Mouse (Mus musculus) cortical plate, adult 2 months (tissue): Measurements from ENCODE around the gene Cd86.

Experiments
- CTCF ChIP-seq: fragments of 200-500 bp; IDR thresholded peaks from 2 replicates; pipeline ENCODE4 v1.5.1; 2011; ENCODE audit warnings: mild to moderate bottlenecking, control low read depth, low read length; ENCODE audit not compliant: insufficient read depth; ENCODE audit errors: extremely low read depth
- POLR2A ChIP-seq: fragments of 200-500 bp; IDR thresholded peaks from 2 replicates; pipeline ENCODE4 v1.6.1; 2011; ENCODE audit warnings: mild to moderate bottlenecking, low read length, control low read depth; ENCODE audit not compliant: insufficient read depth; ENCODE audit errors: extremely low read depth

GRCm38 (mm10) chr16:36559573-36559972 lies 106.3 kb downstream of the Cd86 start:
- no peak for TF ChIP-seq CTCF
- TF ChIP-seq POLR2A = no peak
